Mouse (Mus musculus) hindbrain, embryonic 11.5 days (tissue): ENCODE measurements around the gene Prr12. TPM values are rescaled to one million over a fixed set of nuclear protein-coding genes. Genes with fewer than 3 reads are reported as not detected.

Experiments
- ATAC-seq: fragments of 200-750 bp; cut with Nextera tagmentation; 2 replicates; pipeline ENCODE4 v1.8.0; 2017; ENCODE audit warnings: mild to moderate bottlenecking, moderate TSS enrichment, moderate library complexity; ENCODE audit not compliant: low FRiP score
- DNase-seq: peaks from one replicate; pipeline ENCODE4 v3.0.0-alpha.2; 2015; ENCODE audit warnings: low spot score
- H3K27ac ChIP-seq: fragments of 300-500 bp; sonication (generic); 2 replicates; pipeline ENCODE4 v1.5.1; 2014; ENCODE audit warnings: mild to moderate bottlenecking, low read depth, low read length
- H3K27me3 ChIP-seq: fragments of 300-500 bp; sonication (generic); 2 replicates; pipeline ENCODE4 v1.6.1; 2014; ENCODE audit warnings: mild to moderate bottlenecking, low read length, moderate library complexity, mixed read lengths; ENCODE audit not compliant: control insufficient read depth, insufficient read depth
- H3K36me3 ChIP-seq: fragments of 300-500 bp; sonication (generic); 2 replicates; pipeline ENCODE4 v1.6.1; 2014; ENCODE audit warnings: mild to moderate bottlenecking, low read length, moderate library complexity, mixed read lengths; ENCODE audit not compliant: control insufficient read depth, insufficient read depth
- H3K4me1 ChIP-seq: fragments of 300-500 bp; sonication (generic); replicated peaks from 2 replicates; pipeline ENCODE4 v1.6.1; 2014; ENCODE audit warnings: low read length, mixed read lengths; ENCODE audit not compliant: control insufficient read depth, insufficient read depth
- H3K4me2 ChIP-seq: fragments of 300-500 bp; sonication (generic); replicated peaks from 2 replicates; pipeline ENCODE4 v1.6.1; 2014; ENCODE audit warnings: mild to moderate bottlenecking, low read depth, low read length
- H3K4me3 ChIP-seq: fragments of 300-500 bp; sonication (generic); 2 replicates; pipeline ENCODE4 v1.5.1; 2014; ENCODE audit warnings: low read depth, low read length
- H3K9ac ChIP-seq: fragments of 300-500 bp; sonication (generic); 2 replicates; pipeline ENCODE4 v1.6.1; 2014; ENCODE audit warnings: low read depth, low read length
- H3K9me3 ChIP-seq: fragments of 300-500 bp; sonication (generic); 2 replicates; pipeline ENCODE4 v1.6.1; 2016; ENCODE audit warnings: low read length; ENCODE audit not compliant: control insufficient read depth
- WGBS: fragments of 180-500 bp; shearing (Covaris S2); extraction: QIAGEN DNeasy Blood & Tissue Kit; methylation state at CpG from one replicate; pipeline ENCODE4 v1.1.7; 2014; 5-methylcytosine and 5-hydroxymethylcytosine counted together
- polyA plus RNA-seq: library from polyadenylated mRNA; unstranded; fragments of >200 nt; fragmentation: Nextera tagmentation; extraction: Ambion mirVana; gene quantifications from 2 replicates; pipeline ENCODE4 v1.2.1, GENCODE M21; 2014

The Prr12 gene
- polyA plus RNA-seq, 1 experiment from 2014 or later: 16.0 TPM

DNA sequence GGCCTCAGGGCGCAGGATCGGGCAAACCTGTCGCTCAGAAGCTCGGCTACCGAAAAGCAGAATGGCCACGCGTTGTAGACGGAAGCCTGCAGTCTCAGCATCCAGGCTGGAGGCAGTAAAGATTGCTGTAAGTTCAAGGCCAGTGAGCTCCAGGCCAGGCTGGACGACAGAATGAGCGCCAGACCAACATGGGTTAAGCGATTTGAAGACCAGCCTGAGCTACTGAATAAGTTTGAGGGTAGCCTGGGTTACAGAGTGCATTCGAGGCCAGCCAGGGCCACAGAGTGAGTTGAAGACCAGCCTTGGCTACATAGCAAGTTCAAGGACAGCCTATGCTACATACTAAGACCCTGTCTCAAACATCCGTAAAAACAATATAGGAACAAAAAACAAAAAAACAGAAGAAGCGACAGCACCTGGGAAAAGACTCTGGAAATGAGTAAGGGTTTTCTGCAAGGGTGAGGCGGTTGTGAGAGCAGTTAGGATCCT lies 54.7 kb downstream of the Prr12 start:
- ATAC-seq (peak; percentile 15), DNase-seq (no peak)
- H3K9me3 ChIP-seq: no peaks in the 10 kb centered on the region
- H3K36me3 ChIP-seq: peaks cover 11% of the 10 kb centered on the region
- peak overlapping the region; percentile 89 for H3K4me2 ChIP-seq
- H3K27me3 ChIP-seq: no peaks in the 10 kb centered on the region
- peak overlapping the region; percentile 65 for H3K27ac ChIP-seq
- H3K4me1 ChIP-seq: peaks cover 3% of the 10 kb centered on the region
- peak overlapping the region; percentile 69 for H3K4me3 ChIP-seq
- WGBS: 4% methylated on average over 15 of the region's 15 CpGs
- peak overlapping the region; percentile 69 for H3K9ac ChIP-seq

DNA sequence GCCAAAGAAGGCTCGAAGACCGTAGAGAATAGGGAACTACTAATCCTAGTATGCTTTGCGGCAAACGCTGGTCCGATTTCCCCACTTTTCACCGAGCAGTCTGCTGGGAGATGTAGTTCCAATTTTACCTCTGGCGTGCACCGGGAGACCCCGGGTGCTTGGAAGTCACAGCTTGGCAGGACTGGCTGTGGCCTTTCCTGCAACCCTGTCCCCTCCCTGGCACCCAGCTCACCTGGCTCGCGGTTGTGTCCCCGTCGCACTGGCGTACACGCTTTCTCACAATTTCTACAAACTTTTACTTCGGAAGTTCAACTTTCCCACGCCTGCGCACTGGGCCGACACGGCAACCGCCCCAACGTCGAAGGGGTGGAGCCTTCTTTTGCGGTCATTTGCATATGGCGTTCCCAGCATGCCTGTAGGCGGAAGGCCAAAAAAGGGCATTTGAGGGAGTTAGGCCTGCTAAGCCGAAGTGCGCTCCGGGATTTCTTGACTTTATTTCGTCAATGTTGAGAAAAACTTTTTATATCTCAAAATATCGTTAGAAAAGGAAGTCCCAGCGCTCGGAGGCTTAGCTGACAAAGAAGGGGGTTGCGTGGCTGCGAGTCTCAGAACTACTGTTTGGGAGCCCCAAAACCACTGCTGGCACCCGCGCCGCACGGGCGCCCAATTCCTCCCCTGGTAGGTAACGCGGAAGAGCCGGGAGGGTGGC lies 55.3 kb downstream of the Prr12 start, which contains the start of gene Irf3:
Gene Irf3 (plus strand): TSS at position 418 of the 709 bp plus-strand sequence.
- under 1% methylated on average over 43 of the region's 43 CpGs for WGBS
- peak within 1 kb of the TSS; percentile 65 for H3K27ac ChIP-seq
- H3K9ac ChIP-seq: peak within 1 kb of the TSS; percentile 69
- peak within 1 kb of the TSS; percentile 89 for H3K4me2 ChIP-seq
- ATAC-seq (peak; percentile 92), DNase-seq (peak; percentile 96)
- H3K4me3 ChIP-seq: peak within 1 kb of the TSS; percentile 69
- peaks cover 11% of the 10 kb centered on the region for H3K36me3 ChIP-seq
- peaks cover 3% of the 10 kb centered on the region for H3K4me1 ChIP-seq
- H3K27me3 ChIP-seq: no peaks in the 10 kb centered on the region
- no peaks in the 10 kb centered on the region for H3K9me3 ChIP-seq

DNA sequence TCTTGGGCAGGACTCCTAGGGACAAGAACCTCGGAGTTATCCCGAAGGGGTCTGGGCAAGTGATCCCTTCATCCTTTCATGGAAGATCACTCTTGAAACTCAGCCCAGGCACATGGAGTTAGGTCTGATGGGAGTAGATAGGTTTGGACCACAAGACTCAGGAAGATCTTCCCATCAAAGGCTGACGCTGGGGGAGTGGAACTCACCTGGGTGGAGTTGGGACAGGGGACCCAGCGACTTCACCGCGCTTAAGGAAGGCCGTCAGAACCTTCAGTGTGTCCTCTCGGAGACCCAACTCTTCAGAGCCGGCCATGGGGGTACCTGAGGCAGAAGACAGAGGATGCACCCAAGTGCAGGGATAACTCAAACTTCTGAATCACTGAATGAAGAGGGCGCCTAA lies 56.0 kb downstream of the Prr12 start:
- DNase-seq (no peak), ATAC-seq (no peak)
- peak overlapping the region; percentile 69 for H3K4me3 ChIP-seq
- H3K36me3 ChIP-seq: peaks cover 7% of the 10 kb centered on the region
- H3K27ac ChIP-seq: no peak overlapping the region
- peak overlapping the region; percentile 69 for H3K9ac ChIP-seq
- H3K4me1 ChIP-seq: peaks cover 3% of the 10 kb centered on the region
- no peaks in the 10 kb centered on the region for H3K9me3 ChIP-seq
- WGBS: 12% methylated on average over 10 of the region's 10 CpGs
- peak overlapping the region; percentile 78 for H3K4me2 ChIP-seq
- no peaks in the 10 kb centered on the region for H3K27me3 ChIP-seq

DNA sequence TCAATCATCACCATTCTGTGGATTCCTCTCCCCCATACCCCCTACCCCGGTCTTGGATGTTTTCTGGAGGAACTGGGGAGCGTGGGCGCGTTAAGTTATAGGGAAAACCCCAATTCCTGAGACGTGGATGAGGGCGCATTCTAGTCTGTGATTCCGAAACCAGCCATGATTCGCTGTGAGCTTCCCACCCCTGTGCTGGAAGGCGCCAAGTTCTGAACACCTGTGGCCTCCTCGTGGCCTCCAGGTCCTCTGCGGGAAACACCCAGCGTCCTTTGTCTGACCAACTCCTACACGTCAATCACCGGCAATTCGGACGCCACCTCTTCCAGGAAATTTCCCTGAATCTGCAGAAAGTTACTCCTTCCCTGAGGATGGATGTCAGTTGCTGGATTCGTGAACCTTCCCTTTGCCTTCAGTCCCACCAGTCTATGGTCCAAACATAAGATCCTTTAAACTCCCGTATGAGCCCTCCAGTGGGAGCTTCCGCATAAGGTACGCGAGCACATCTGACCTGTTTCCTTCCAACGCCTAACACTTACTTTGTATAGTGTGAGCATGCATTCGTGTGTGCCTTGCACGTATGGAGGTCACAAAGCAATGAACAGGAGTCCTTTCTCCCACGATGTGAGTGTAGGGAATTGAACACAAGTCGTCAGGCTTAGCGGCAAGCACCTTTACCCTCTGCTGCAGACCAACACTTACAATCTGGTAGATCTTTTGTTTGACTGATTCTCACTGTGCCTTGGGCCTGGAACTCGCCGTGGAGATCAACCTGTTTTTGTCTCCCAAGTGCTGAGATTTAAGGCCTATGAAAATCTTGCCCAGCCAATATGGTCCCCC lies 65.6 kb downstream of the Prr12 start:
- under 1% methylated on average over 29 of the region's 29 CpGs for WGBS
- Histone ChIP-seq H3K36me3 (peaks cover 1% of the 10 kb centered on the region), H3K27ac (peak overlapping the region; percentile 85), H3K4me3 (peak overlapping the region; percentile 97), H3K9me3 (no peaks in the 10 kb centered on the region), H3K9ac (peak overlapping the region; percentile 81), H3K4me2 (peak overlapping the region; percentile 69), H3K27me3 (no peaks in the 10 kb centered on the region), H3K4me1 (peaks cover 3% of the 10 kb centered on the region; the same call in 1 of the 2 replicates)
- ATAC-seq (peak; percentile 61), DNase-seq (no peak)

DNA sequence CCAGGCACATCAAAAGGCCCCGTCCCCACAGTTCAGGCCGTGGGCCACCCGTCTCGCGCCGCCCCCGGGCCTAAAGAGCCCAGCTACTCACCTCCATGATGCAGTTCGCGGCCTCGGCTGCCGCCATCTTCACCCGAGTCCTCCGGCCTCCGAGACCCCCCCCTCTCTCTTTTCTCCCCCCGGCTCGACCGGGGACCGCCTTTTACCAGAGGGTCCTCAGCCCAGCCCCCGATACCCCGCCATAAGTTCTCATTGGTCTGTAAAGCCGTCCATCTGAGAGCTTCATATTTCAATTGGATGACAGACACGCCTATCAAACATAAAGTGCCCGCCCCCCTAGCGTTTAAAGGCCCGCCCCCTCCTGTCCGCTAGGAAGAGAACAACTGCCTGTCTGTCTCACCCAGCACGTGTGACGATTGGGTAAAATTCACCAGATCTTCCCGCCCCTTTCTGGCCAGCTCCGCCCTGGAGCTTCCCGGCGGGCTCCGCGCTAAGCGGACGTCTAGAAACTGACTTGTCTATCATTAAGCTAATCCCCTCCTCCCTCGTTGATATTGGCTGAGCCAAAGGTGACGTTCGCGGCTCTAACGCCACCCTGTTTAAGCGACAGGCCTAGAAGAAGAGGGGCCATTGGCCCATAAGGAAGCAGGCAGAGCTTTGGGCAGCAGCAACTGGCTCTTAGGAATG lies 66.3 kb downstream of the Prr12 start, which contains the start of gene Prmt1:
Gene Prmt1 (minus strand): TSS at position 377 of the 687 bp plus-strand sequence.
- Histone ChIP-seq H3K4me2 (peak within 1 kb of the TSS; percentile 69), H3K27ac (peak within 1 kb of the TSS; percentile 92), H3K9ac (peak within 1 kb of the TSS; percentile 98), H3K27me3 (no peaks in the 10 kb centered on the region), H3K36me3 (peaks cover 7% of the 10 kb centered on the region), H3K9me3 (no peaks in the 10 kb centered on the region), H3K4me1 (peaks cover 3% of the 10 kb centered on the region; the same call in 1 of the 2 replicates), H3K4me3 (peak within 1 kb of the TSS; percentile 97)
- peak; percentile 96 for ATAC-seq
- peak; percentile 97 for DNase-seq
- WGBS: under 1% methylated on average over 40 of the region's 42 CpGs

DNA sequence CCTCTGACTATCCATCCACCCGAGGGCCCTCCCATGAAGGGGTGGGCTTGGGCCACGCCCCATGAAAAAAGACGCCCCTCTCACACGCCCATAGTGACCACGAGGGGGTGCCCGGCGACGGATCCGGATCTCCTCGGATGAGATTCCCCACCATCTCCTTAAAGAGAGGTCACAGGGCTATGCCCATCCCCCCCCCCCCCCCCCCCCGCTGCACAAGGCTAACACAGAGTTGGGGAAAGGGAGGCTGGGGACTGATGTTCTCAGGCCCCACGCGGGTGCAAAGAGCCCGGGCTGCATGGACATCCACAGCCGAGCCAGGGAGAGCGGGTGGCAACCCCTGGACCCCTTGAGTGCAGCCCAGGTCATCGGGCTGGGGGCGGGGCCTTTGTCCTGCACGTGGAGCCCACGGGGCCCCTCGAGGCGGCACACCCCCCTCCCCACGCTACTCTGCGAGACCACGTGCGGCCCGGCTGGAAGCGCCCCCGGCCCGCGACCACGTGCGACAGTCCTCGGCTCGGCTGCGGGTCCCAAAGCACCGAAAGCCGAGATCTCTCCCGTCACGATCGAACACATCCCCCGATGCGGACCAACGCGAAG lies 67.0 kb downstream of the Prr12 start:
- H3K4me3 ChIP-seq: peak overlapping the region; percentile 97
- no peaks in the 10 kb centered on the region for H3K27me3 ChIP-seq
- H3K4me2 ChIP-seq: peak overlapping the region; percentile 65
- peaks cover 3% of the 10 kb centered on the region; the same call in 1 of the 2 replicates for H3K4me1 ChIP-seq
- WGBS: 1% methylated on average over 39 of the region's 45 CpGs
- peak overlapping the region; percentile 98 for H3K9ac ChIP-seq
- H3K27ac ChIP-seq: peak overlapping the region; percentile 92
- ATAC-seq (peak; percentile 10), DNase-seq (peak; percentile 83)
- no peaks in the 10 kb centered on the region for H3K9me3 ChIP-seq
- peaks cover 13% of the 10 kb centered on the region for H3K36me3 ChIP-seq

DNA sequence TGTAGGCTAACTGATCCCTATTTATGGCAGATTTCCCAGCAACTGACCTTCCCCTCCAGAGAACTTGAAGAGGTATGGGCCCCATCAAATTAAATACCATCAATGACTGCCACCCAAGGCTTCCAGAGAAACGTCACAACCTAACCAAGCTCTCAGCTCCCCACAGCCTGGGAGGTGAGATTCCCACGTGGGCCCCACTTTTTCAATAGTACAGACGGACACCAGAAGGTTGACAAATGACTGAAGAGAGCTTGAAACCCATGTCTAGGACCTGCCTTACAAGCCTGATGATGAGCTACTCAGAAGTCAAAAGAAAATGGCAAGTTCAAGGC lies 67.9 kb downstream of the Prr12 start:
- 52% methylated on average over 3 of the region's 3 CpGs for WGBS
- Histone ChIP-seq H3K27ac (no peak overlapping the region), H3K4me2 (peak overlapping the region; percentile 65), H3K9me3 (no peaks in the 10 kb centered on the region), H3K4me3 (peak overlapping the region; percentile 97), H3K27me3 (no peaks in the 10 kb centered on the region), H3K9ac (no peak overlapping the region), H3K4me1 (peaks cover 3% of the 10 kb centered on the region; the same call in 1 of the 2 replicates), H3K36me3 (peaks cover 16% of the 10 kb centered on the region)
- no peak for ATAC-seq
- DNase-seq: no peak
